Mouse (Mus musculus): ENCODE measurements around the gene Gm13083.
"Not testable (repeated sequence)": the region's sequence is repeated elsewhere in the genome, so short reads cannot be mapped to it uniquely, and the experiment has no call there.

Gm13083 gene

GRCm38 (mm10) chr4:143614703-143615102 lies at the start of gene Gm13083:
Gm13083 (plus strand) TSS chr4:143615003.
- not testable (repeated sequence) for DNase-seq (ENCODE audit: low read depth)

GRCm38 (mm10) chr4:143611927-143612326 lies 2.9 kb upstream of the Gm13083 start:
- not testable (repeated sequence) for DNase-seq (ENCODE audit: low read depth)

- DNase-seq (ENCODE audit: low read depth) = not testable (repeated sequence)
Measured at GRCm38 (mm10) chr4:143618101-143618500, 3.3 kb downstream of the Gm13083 start.

- DNase-seq (ENCODE audit: low read depth) = not testable (repeated sequence)
Measured at GRCm38 (mm10) chr4:143657146-143657545, 42.3 kb downstream of the Gm13083 start, which contains the start of gene Gm13088. Gm13088 (minus strand) TSS chr4:143657246.

Data from NIH3T3 (cell line).